Mouse (Mus musculus) spleen, adult 2 months (tissue): ENCODE results near the gene Acot4.

ENCODE experiments used
- CTCF ChIP-seq: fragments of 200-500 bp; IDR thresholded peaks from 2 replicates; pipeline ENCODE4 v1.5.1; 2011; ENCODE audit warnings: mild to moderate bottlenecking, inconsistent platforms; ENCODE audit not compliant: insufficient read depth, insufficient read length, insufficient replicate concordance; ENCODE audit errors: extremely low read depth
- POLR2A ChIP-seq: fragments of 200-500 bp; IDR thresholded peaks from 2 replicates; pipeline ENCODE4 v1.6.1; 2011; ENCODE audit warnings: low read depth, low read length, inconsistent platforms

DNA sequence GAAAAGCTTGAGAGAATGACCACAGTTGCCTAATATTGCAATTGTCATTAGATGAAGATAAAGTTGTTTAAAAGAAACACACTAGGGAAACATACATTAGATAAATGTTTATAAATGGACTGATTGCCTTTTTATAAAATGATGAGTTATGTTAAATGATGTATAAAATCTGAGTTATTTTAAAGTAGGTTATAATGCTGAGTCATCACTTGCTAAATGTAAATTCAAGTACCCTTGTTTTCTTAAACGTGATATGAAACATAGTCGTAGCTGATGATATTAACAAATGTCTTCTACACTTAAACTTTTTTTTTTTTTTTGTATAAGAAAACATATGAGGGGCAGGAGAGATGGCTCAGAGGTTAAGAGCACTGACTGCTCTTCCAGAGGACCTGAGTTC, 25.7 kb downstream of the Acot4 start:
- TF ChIP-seq POLR2A (no peak), CTCF (no peak)
